Mouse (Mus musculus) gastrocnemius, postnatal 14 days (tissue): Measurements from ENCODE around the gene Fam196b. TPM values are rescaled to one million over a fixed set of nuclear protein-coding genes. Genes with fewer than 3 reads are reported as not detected.

ENCODE experiments used
- DNase-seq: peaks from one replicate; pipeline ENCODE4 v3.0.0; 2021; ENCODE audit warnings: mixed read lengths
- intact Hi-C: fragments of 180-260 bp; cut with DNase I; formaldehyde crosslinking; loops from one replicate; pipeline ENCODE4 v1.15.1; 2025; ENCODE audit warnings: low total_unique reads
- long read RNA-seq, 2 experiments: library from polyadenylated mRNA; stranded (forward); transcript quantifications; one replicate each; pipeline ENCODE4 v2.0.0; 2021
- total RNA-seq, 2 experiments: library from RNA; stranded (reverse); gene quantifications; 2 replicates each; pipeline ENCODE4 v1.2.3; 2021

Gene Fam196b
- under 1 TPM; 0.04 to 0.07 TPM for total RNA-seq
- long read RNA-seq, experiment 1 = 0 reads
- long read RNA-seq, experiment 2 = 0 reads

GRCm38 (mm10) chr11:34314534-34315379, at the start of gene Fam196b:
TSS of gene Fam196b (plus strand) at chr11:34314822.
- DNase-seq = no peak
- intact Hi-C loops = no loop called here

DNA sequence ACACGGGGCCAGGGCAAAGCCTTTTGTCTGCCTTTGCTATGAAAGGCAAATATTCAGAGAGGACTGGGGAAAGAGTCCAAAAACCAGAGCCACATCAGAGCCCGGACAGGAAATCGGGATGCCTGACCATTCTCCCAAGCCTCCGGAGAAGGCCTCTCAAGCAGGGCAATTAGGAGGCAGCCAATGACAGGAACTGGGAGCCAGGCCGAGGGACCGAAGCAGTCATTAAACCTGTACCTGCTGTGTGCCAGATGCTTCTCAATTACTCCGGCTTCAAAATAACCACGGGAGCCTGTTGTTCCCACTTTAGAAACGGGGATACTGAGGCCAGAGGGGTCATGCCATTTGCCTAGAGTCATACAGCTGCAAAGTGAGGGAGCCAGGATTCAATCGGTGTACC, 42.6 kb upstream of the Fam196b start:
- intact Hi-C loops = no loop called here
- DNase-seq = no peak

GRCm38 (mm10) chr11:34275941-34276340, 38.7 kb upstream of the Fam196b start:
- DNase-seq = no peak
- intact Hi-C loops = no loop called here

DNA sequence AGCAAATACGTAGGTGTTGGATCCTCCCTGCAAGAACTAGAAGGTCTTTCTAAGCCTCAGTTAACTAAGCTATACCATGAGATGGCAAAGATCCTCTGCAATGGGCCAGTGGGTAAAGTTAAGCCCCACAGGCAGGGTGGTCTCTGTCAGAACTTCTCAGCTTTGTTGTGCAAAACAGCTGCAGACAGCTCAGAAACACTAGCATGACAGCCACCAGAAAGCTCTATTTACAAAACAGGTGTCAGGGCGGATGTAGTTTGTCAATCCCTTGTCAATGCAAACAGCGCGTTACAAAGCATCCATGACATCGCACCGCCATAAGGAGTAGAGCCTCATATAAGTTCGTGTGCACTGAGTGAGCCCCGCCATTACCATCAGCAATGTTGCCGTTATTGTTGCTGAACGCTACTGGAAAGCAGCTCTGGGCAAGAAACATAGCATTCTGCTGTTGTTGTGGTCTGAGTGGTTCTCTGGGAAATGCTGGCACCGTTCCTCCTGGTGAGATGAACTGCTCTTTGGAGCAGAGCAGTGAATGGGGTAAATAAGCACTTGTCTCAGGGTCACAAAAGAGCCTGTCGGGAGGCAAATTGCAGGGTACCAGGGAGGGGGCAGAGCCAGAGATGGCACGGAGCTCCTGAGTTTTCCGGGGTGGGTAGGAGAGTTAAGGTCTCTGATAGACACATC, 38.1 kb upstream of the Fam196b start:
- intact Hi-C loops = no loop called here
- DNase-seq = no peak

DNA sequence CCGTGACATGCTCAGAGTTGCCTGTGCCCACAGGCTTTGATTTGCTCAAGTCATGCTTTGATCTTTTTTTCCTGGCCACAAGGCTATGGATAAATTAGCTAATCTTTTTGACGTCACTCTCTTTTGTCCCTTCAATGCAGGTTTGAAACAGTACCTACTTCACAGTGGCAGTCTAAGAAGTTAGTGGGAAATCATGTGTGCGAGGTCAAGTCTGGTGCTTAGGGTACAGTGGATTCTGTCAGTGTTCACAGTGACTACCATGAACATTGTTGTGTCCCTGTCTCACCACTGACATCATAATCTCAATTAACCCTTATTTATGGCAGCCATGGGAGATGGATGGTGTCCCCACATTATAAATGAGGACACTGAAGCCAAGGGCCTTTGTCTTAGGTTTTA, 37.6 kb upstream of the Fam196b start:
- DNase-seq = no peak
- intact Hi-C loops = no loop called here

GRCm38 (mm10) chr11:34284124-34284808, 30.4 kb upstream of the Fam196b start:
- no peak for DNase-seq
- intact Hi-C loops = no loop called here

DNA sequence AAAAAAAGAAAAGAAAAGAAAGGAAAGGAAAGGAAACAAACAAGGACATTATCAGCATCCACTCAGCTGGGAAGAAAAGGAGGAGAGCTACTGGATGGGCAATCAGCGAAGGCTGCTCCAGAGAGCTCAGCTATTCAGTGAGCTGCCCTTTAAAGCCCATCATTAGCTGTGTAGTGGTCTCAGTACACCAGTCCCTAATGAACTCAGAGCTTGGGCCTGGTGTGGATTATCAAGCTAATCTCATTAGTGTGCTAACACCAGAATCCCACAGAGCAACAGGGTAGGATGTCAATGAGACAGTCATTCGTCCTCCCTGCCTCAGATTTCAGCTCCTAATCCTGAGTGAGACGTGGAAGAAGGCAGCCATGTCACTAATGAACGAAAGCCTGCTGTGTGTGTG, 24.4 kb upstream of the Fam196b start:
- intact Hi-C loops = no loop called here
- DNase-seq = no peak

DNA sequence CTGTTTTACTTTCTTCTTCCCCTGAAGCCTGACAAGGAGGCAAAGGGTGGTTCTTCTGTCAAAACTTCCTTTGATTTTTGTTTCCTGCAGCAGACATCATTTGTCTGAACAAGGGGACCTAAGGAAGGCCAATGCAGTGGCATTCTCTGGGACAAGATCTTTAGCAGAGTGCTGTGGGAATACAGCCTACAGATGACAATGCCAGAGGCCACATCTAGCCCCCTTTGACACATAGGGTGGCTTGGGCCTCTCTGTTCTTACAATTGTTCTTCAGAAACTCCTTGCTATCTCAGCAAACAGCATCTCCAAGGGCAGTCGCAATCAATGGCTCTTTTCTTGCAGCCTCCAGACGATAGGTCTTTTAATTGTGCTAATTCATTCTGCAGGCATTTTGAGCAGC, 23.9 kb upstream of the Fam196b start:
- intact Hi-C loops = no loop called here
- DNase-seq = no peak

DNA sequence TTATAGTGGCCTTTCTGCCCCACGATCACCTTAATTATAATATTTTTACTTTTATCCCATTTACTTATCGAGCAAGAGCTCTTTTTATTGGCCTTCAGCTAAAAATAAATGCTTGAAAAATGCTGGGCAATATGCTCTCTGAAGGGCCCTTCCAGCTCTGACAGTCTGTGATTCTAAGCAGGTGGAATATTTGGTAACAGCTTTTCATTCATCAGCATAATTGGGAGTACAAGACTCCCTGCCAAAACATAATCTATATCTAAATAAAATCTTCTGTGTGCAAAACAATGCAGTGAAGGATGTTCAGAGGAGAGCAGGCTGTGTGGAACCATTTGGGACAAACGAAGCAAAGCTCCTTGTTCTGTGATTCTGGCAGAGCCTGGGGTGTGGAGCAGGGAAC, 23.3 kb upstream of the Fam196b start:
- DNase-seq = no peak
- intact Hi-C loops = no loop called here

GRCm38 (mm10) chr11:34297698-34298378, 16.8 kb upstream of the Fam196b start:
- intact Hi-C loops = no loop called here
- no peak for DNase-seq

- DNase-seq = no peak
- intact Hi-C loops = no loop called here
Observed at GRCm38 (mm10) chr11:34299550-34299949, 15.1 kb upstream of the Fam196b start.

- DNase-seq = no peak
- intact Hi-C loops = no loop called here
Observed at GRCm38 (mm10) chr11:34300064-34300463, 14.6 kb upstream of the Fam196b start.

DNA sequence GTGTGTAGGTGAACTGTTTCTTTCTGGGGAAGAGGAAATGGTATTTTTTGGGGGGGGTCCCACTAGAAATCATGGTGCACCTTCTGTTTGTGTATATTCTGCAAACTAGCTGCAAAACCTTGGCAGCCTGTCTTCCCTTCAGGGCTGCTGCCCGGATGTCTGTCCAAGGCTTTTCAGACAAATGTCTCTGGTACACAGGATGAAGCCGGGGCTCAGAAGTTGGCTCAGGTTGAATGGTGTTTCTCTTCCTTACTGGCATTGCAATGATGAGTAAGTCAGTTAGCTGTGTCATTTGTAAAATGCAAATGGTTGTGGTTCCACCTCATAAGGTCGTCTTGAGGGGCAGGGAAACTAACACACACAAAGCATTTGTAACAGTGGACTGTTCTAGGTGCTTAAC, 8.4 kb upstream of the Fam196b start:
- DNase-seq = no peak
- intact Hi-C loops = no loop called here

GRCm38 (mm10) chr11:34308731-34309130, 5.9 kb upstream of the Fam196b start:
- intact Hi-C loops = no loop called here
- no peak for DNase-seq

DNA sequence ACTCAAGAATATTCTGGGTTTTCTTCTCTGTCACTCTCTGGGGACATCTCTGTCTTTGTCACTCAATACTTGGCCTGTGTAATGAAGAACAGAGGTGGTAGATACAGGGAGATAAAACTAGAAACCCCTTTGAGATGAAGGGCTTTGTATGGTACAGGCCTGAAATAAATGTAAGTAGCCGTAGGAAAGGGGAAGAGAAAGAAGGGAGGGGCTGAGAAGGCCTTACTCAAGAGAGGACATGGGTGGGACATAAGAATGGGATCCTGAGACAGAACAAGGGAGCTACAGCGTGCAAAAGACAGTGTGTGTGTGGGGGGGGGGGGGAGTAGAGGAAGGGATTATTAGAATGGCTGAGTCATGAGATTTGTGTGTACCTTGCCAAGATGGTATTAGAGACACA, 5.3 kb upstream of the Fam196b start:
- intact Hi-C loops = no loop called here
- DNase-seq = no peak

- no peak for DNase-seq
- intact Hi-C loops = no loop called here
Observed at GRCm38 (mm10) chr11:34311717-34312116, 2.9 kb upstream of the Fam196b start.

DNA sequence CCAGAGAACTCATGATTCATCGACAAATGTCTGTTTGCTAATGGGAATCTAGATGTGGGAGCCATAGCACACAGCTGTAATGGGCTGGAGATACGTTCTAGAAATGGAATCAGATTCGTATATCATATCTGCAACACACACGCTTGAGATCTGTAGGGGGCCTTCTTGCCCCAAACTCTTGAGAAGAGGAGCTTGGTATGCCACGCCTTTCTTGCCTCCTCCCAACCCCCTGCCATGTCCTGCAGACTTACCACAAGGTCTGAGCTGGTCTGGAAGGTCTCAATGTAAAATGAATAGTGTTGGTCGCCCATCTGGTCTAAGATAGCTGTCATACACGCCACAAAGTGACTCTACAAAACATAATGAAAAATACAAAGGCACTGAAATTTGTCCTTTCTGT, 2.4 kb upstream of the Fam196b start:
- DNase-seq = no peak
- intact Hi-C loops = no loop called here

GRCm38 (mm10) chr11:34315383-34315782, 761 bp downstream of the Fam196b start:
- intact Hi-C loops = no loop called here
- no peak for DNase-seq

GRCm38 (mm10) chr11:34316176-34316575, 1.6 kb downstream of the Fam196b start:
- DNase-seq = no peak
- intact Hi-C loops = no loop called here

GRCm38 (mm10) chr11:34317001-34317400, 2.4 kb downstream of the Fam196b start:
- no peak for DNase-seq
- intact Hi-C loops = no loop called here
